Mouse (Mus musculus) intestine, postnatal 0 days (tissue): ENCODE data around the gene Unc13c. TPM values are rescaled to one million over a fixed set of nuclear protein-coding genes. Genes with fewer than 3 reads are reported as not detected.

Experiments
- ATAC-seq: fragments of 200-750 bp; cut with Nextera tagmentation; 2 replicates; pipeline ENCODE4 v1.8.0; 2017; ENCODE audit warnings: mild to moderate bottlenecking, moderate TSS enrichment, moderate library complexity
- H3K27ac ChIP-seq: fragments of 300-500 bp; sonication (generic); 2 replicates; pipeline ENCODE4 v1.5.1; 2014; ENCODE audit warnings: mild to moderate bottlenecking, low read depth, low read length, moderate library complexity
- H3K27me3 ChIP-seq: fragments of 300-500 bp; sonication (generic); replicated peaks from 2 replicates; pipeline ENCODE4 v1.6.1; 2014; ENCODE audit warnings: low read length, mixed read lengths; ENCODE audit not compliant: control insufficient read depth, insufficient read depth
- H3K36me3 ChIP-seq: fragments of 300-500 bp; sonication (generic); 2 replicates; pipeline ENCODE4 v1.6.1; 2014; ENCODE audit warnings: mild to moderate bottlenecking, moderate library complexity; ENCODE audit not compliant: control insufficient read depth, insufficient read depth
- H3K4me1 ChIP-seq: fragments of 300-500 bp; sonication (generic); replicated peaks from 2 replicates; pipeline ENCODE4 v1.6.1; 2014; ENCODE audit warnings: antibody characterized with exemption, low read length, mixed read lengths; ENCODE audit not compliant: control insufficient read depth, insufficient read depth
- H3K4me2 ChIP-seq: fragments of 300-500 bp; sonication (generic); replicated peaks from 2 replicates; pipeline ENCODE4 v1.6.1; 2014; ENCODE audit warnings: low read depth, mild to moderate bottlenecking, moderate library complexity
- H3K4me3 ChIP-seq: fragments of 300-500 bp; sonication (generic); 2 replicates; pipeline ENCODE4 v1.5.1; 2014; ENCODE audit warnings: low read depth, low read length
- H3K9ac ChIP-seq: fragments of 300-500 bp; sonication (generic); 2 replicates; pipeline ENCODE4 v1.6.1; 2014; ENCODE audit warnings: mild to moderate bottlenecking, low read depth, low read length
- H3K9me3 ChIP-seq: fragments of 300-500 bp; sonication (generic); 2 replicates; pipeline ENCODE4 v1.6.1; 2016; ENCODE audit warnings: mixed run types; ENCODE audit not compliant: control insufficient read depth
- CTCF ChIP-seq: sonication (generic); IDR thresholded peaks from 2 replicates; pipeline ENCODE4 v1.5.1; 2016; ENCODE audit warnings: low read depth, mild to moderate bottlenecking, control low read depth, antibody characterized with exemption, moderate library complexity
- WGBS: fragments of 180-500 bp; shearing (Covaris S2); extraction: QIAGEN DNeasy Blood & Tissue Kit; methylation state at CpG from one replicate; pipeline ENCODE4 v1.1.7; 2014; 5-methylcytosine and 5-hydroxymethylcytosine counted together
- polyA plus RNA-seq: library from polyadenylated mRNA; unstranded; fragments of >200 nt; fragmentation: Nextera tagmentation; extraction: Ambion mirVana; gene quantifications from 2 replicates; pipeline ENCODE4 v1.2.1, GENCODE M21; 2015

The Unc13c gene
- polyA plus RNA-seq, 1 experiment from 2014 or later = 0.16 TPM

DNA sequence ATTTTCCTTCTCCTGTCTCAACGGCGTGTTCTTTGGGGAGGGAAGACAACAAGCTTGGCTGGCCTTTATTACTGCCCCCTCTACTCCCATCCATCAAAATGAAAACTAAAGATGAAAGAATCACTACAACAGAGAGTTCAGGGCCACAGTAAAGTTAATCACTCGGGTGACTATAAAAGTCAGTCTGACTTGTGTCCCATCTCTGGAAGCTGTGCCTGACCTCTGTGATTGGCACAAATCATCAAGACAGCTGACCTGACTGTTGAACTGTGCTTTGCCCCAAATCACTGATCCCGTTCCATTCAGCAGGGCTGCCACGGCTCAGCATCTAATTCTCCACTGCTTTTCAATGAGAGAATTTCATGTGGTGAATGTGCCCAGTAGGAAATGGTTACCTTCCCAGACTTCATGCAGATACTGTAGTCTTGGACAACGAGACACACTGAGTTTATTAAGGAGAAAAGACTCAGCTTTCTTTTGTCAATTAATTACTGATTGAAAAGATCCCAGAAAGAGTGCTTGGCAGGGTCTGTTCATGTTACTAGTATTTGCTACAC lies 297.0 kb downstream of the Unc13c start:
- no peaks in the 10 kb centered on the region for H3K4me1 ChIP-seq
- H3K36me3 ChIP-seq = no peaks in the 10 kb centered on the region
- no peak for ATAC-seq
- TF ChIP-seq CTCF = no peak
- no peak overlapping the region for H3K4me3 ChIP-seq
- no peak overlapping the region for H3K4me2 ChIP-seq
- no peaks in the 10 kb centered on the region for H3K9me3 ChIP-seq
- H3K27me3 ChIP-seq = no peaks in the 10 kb centered on the region
- H3K9ac ChIP-seq = no peak overlapping the region
- 74% methylated on average over 6 of the region's 6 CpGs for WGBS
- no peak overlapping the region for H3K27ac ChIP-seq

DNA sequence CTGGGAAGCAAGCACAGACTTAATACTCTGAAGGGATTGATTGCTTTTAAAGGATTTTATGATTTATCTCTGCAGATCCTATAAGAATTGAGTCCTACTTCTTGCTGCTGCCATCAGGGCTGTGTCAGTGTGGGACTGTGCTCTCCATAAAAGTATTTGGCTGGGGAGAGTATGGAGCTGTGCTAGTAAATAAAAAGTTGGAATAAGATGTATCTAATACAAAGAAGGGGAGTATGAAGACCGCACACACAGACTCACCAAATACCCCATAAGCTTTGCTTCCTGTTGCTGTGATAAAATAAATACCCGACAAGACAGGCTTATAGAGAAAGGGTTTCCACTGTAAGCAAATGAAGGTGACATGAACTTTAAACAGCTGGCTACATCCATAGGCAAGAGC lies 298.7 kb downstream of the Unc13c start:
- Histone ChIP-seq H3K27me3 (no peaks in the 10 kb centered on the region), H3K4me3 (no peak overlapping the region), H3K4me2 (no peak overlapping the region), H3K36me3 (no peaks in the 10 kb centered on the region), H3K9ac (no peak overlapping the region), H3K4me1 (no peaks in the 10 kb centered on the region), H3K9me3 (no peaks in the 10 kb centered on the region), H3K27ac (no peak overlapping the region)
- ATAC-seq = no peak
- 56% methylated on average over 2 of the region's 2 CpGs for WGBS
- TF ChIP-seq CTCF = no peak

DNA sequence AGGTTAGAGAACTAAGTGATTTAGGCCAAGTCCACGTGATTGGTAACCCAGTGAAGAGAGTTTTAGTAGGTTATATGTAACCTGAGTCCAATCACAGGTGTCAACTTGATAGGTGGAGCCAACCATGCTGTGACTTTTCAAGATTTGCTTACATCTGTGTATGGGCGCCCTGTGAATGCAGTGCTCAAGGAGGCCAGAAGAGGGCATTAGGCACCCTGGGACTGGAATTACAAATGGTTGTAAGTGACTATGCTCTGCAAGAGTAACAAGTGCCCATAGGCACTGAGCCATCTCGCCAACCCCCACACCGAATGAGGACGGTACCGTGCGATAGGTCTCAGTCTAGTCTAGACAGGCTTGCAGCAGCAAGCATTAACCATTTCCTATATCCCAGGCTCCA lies 305.9 kb downstream of the Unc13c start:
- no peak overlapping the region for H3K4me3 ChIP-seq
- no peak overlapping the region for H3K4me2 ChIP-seq
- H3K9ac ChIP-seq = no peak overlapping the region
- no peak for ATAC-seq
- 89% methylated on average over 7 of the region's 7 CpGs for WGBS
- TF ChIP-seq CTCF = 0 out of 2 replicates have a peak, but pooled peaks have one; percentile 3
- H3K9me3 ChIP-seq = no peaks in the 10 kb centered on the region
- no peaks in the 10 kb centered on the region for H3K4me1 ChIP-seq
- no peak overlapping the region for H3K27ac ChIP-seq
- H3K27me3 ChIP-seq = no peaks in the 10 kb centered on the region
- no peaks in the 10 kb centered on the region for H3K36me3 ChIP-seq

DNA sequence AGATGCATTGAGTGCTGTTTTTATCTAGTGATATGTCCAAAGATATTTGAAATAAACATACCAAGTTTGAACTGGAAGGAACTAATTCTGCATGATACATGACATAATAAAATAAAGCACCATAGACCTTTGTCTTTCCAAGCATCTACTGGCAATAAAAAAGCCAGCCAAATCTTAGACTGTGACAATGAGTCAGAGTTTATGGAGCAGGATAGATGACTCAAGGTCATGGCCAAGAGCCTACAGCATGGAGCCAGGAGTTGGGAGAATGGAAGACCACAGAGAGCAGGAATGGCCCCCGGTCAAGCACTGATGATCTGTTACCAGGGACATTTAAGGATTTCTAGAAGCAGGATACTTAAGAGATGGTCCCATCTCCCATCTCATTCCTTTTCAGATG lies 319.7 kb downstream of the Unc13c start:
- H3K9me3 ChIP-seq = no peaks in the 10 kb centered on the region
- no peaks in the 10 kb centered on the region for H3K36me3 ChIP-seq
- H3K4me2 ChIP-seq = no peak overlapping the region
- ATAC-seq = no peak
- H3K27ac ChIP-seq = no peak overlapping the region
- H3K27me3 ChIP-seq = no peaks in the 10 kb centered on the region
- 95% methylated on average over 1 of the region's 1 CpGs for WGBS
- no peak overlapping the region for H3K4me3 ChIP-seq
- H3K9ac ChIP-seq = no peak overlapping the region
- H3K4me1 ChIP-seq = no peaks in the 10 kb centered on the region
- TF ChIP-seq CTCF = no peak

DNA sequence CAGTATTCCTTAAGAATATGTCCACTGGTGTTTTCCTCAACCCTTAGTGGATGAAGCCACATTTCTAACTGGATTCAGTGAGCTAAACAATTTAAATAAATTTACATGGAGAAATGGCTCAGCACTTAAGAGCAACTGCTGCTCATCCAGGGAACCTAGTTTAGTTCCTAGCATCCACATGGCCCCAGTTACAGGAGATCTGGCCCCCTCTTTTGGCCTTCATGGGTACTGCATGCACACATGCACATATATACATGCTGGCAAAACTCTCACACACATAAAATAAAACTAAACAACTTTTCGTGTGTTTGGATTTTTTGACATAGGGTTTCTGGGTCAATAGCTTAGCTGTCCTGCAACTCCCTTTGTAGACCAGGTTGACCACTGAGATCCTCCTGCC lies 330.6 kb downstream of the Unc13c start:
- 0 out of 2 replicates have a peak, but pooled peaks cover 4% of the 10 kb centered on the region for H3K9me3 ChIP-seq
- no peaks in the 10 kb centered on the region for H3K4me1 ChIP-seq
- no peak overlapping the region for H3K9ac ChIP-seq
- TF ChIP-seq CTCF = peak; percentile 36; the same call in 1 of the 2 replicates
- WGBS = 76% methylated on average over 1 of the region's 1 CpGs
- no peaks in the 10 kb centered on the region for H3K36me3 ChIP-seq
- no peaks in the 10 kb centered on the region for H3K27me3 ChIP-seq
- H3K27ac ChIP-seq = no peak overlapping the region
- no peak overlapping the region for H3K4me3 ChIP-seq
- no peak overlapping the region for H3K4me2 ChIP-seq
- no peak for ATAC-seq

DNA sequence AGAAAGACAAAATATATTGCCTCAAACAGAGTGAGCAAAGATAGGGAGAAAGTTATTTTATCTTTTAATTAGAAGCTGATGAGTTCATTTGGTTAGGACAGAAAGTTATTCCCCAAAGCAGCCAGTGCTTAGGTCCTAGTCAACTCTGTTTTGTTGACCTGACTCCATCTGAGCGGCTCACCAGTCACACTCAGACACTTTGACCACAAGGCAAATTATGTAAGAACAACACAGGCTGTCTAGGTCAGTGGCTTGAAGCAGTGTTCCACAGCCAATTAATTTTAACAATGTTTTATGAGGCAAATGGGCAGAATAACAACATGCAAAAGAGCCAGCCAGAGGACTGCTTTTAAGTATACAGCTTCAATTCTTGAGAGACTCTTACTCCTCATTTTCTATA lies 343.6 kb downstream of the Unc13c start:
- Histone ChIP-seq H3K4me1 (no peaks in the 10 kb centered on the region), H3K4me3 (no peak overlapping the region), H3K9ac (no peak overlapping the region), H3K27me3 (no peaks in the 10 kb centered on the region), H3K27ac (no peak overlapping the region), H3K9me3 (no peaks in the 10 kb centered on the region), H3K36me3 (no peaks in the 10 kb centered on the region), H3K4me2 (no peak overlapping the region)
- no peak for TF ChIP-seq CTCF
- no peak for ATAC-seq
- WGBS = 76% methylated on average over 1 of the region's 1 CpGs

DNA sequence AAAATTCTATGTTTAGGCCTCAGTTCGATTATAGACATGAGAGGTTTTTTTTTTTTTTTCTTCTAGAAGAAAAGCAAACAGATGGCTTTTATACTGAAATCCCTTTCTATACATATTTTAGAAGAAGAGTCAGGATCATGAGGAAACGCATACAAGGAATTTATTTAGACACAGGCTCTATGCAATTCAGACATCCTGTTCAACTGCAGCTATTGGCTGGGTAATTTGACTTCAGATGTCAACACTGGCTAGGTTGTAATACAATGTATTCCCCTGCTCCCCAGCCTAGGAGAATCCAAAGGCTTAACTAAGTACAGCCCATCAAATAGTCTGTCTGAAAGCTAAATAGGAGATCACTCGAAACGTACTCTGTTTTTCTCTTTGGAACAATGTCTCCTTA lies 355.9 kb downstream of the Unc13c start:
- no peaks in the 10 kb centered on the region for H3K27me3 ChIP-seq
- no peak for TF ChIP-seq CTCF
- 68% methylated on average over 4 of the region's 4 CpGs for WGBS
- no peaks in the 10 kb centered on the region for H3K36me3 ChIP-seq
- no peak overlapping the region for H3K27ac ChIP-seq
- H3K4me2 ChIP-seq = no peak overlapping the region
- no peaks in the 10 kb centered on the region for H3K4me1 ChIP-seq
- no peaks in the 10 kb centered on the region for H3K9me3 ChIP-seq
- H3K9ac ChIP-seq = no peak overlapping the region
- ATAC-seq = no peak
- H3K4me3 ChIP-seq = no peak overlapping the region
